Mouse (Mus musculus): ENCODE measurements around the gene Znrd1.

Znrd1 gene

DNA sequence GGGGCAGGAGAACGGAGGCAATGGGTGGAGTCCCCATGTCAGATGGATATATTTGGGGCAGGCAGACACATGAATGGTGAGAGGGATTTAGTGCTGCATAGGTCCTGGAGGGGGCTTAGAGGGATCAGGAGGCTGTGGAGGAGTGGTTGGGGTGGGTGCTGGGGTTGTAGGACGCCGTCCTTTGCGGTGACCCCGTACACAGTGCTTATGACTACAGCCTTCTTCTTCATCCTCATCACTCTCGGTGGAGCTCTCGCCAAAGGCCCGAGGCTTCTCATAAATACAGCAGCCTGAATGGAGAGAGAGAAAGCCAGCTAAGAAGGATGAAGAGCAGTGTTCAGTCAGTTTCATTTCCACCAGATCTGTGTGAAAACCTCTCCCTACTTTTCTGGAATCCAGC is 9.1 kb downstream of the Znrd1 start:
- DNase-seq (ENCODE audit: low read depth, low spot score) = no peak
- H3K36me3 ChIP-seq (ENCODE audit: control insufficient read depth, insufficient read depth, low read length, poor library complexity, severe bottlenecking) = no peaks in the 10 kb centered on the region; the same call in 1 of the 2 replicates
- H3K27me3 ChIP-seq (ENCODE audit: control insufficient read depth, insufficient read depth, low read length, poor library complexity, severe bottlenecking) = no peaks in the 10 kb centered on the region

DNA sequence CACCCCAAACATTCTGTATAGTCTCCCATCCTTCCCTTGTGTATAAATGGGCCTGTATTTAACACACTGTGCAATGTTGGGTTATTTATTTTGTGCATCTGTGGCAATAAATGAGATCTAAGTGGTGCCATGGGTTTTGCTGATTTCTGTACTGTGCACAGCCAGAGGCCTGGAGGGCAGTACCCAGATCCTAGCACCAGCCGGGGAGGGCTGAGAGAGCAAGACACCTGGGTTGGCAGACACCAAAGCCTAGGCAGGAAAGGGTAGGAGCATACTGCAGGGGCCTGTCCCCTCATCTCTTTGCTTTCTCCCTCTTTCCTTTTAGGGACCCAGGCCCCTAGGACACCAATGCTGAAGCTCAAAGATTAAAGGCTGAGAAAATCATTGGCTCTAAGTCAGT is 10.1 kb downstream of the Znrd1 start:
- Histone ChIP-seq H3K27me3 (ENCODE audit: control insufficient read depth, insufficient read depth, low read length, poor library complexity, severe bottlenecking) (no peaks in the 10 kb centered on the region), H3K36me3 (ENCODE audit: control insufficient read depth, insufficient read depth, low read length, poor library complexity, severe bottlenecking) (no peaks in the 10 kb centered on the region; the same call in 1 of the 2 replicates)
- DNase-seq (ENCODE audit: low read depth, low spot score) = no peak

DNA sequence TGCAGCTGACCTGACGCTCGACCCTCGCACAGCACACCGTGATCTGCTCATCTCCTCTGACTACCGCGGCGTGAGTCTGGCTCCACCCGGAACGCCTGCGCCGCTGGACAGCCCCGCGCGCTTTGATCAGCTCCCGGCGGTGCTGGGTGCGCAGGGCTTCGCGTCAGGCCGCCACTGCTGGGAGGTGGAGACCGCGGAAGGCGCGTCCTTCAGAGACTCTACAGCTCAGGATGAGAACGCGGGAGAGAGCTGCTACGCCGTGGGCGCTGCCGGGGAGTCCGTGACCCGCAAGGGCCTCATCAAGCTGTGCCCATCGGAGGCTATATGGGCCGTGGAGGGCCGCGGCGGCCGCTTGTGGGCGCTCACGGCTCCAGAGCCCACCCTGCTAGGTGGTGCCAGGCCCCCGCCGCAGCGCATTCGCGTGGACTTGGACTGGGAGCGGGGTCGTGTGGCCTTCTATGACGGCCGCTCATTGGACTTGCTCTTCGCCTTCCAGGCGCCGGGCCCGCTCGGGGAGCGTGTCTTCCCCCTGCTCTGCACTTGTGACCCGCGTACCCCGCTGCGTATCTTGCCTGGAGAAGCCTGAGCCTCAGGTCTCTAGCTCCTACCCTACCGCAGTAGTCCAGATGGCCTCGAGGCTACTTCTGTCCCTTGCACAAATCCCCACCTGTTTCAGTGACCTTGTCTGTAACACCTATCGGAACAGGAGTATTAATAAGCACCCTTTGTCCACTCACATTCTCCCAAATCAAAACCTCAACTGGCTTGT is 11.1 kb downstream of the Znrd1 start:
- DNase-seq (ENCODE audit: low read depth, low spot score) = peak; percentile 38
- no peaks in the 10 kb centered on the region for H3K27me3 ChIP-seq (ENCODE audit: control insufficient read depth, insufficient read depth, low read length, poor library complexity, severe bottlenecking)
- no peaks in the 10 kb centered on the region; the same call in 1 of the 2 replicates for H3K36me3 ChIP-seq (ENCODE audit: control insufficient read depth, insufficient read depth, low read length, poor library complexity, severe bottlenecking)

DNA sequence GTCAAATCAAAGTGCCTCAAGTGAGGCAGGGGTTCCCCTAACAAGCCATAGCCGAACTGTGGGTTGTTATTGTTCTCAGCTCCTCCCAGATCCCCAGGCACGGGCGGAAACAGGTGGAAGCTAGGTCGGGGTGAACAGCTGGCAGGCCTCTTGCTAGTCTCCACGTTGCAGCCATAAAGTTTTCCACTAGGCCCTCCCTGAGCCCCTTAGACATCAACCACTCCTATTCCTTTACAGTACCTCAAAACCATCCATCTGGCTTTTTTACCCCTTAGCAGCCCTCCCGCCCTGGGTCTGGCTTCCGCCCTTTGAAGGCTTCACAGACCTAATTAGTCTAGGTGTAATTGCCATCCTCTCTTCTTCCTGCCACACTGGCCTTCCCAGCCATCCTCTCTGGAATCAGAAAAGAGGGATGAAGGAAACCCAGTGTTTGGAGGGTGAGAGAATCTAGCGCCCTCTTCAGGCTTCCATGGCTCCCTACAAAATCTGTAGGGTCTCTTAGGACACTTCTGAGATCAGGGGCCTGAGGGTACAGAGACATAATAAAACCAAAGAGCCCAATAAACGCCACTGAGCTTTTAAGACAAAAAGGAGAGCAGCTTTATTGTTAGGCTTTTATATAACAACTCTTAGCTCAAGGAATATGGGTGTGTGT is 14.1 kb downstream of the Znrd1 start:
- Histone ChIP-seq H3K27me3 (ENCODE audit: control insufficient read depth, insufficient read depth, low read length, poor library complexity, severe bottlenecking) (no peaks in the 10 kb centered on the region), H3K36me3 (ENCODE audit: control insufficient read depth, insufficient read depth, low read length, poor library complexity, severe bottlenecking) (no peaks in the 10 kb centered on the region; the same call in 1 of the 2 replicates)
- peak; percentile 23 for DNase-seq (ENCODE audit: low read depth, low spot score)

DNA sequence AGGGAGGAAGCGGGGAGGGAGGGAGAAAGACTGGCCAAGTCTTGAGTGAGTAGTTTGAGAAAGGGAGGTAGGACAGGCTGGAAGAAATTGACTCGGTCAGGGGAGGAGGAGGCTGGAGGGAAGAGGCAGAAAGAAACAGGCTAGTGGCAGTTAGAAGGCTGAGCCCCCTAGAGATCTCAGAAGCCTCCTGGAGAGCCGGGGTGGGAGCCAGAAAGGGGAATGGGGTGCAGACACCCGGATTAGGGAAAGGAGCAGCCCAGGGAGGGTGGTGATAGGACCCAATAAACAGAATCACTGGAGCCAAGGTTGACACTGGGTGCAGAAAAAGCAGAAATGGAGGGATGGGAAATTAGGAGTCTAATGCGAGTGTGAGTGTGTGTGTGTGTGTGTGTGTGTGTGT is 14.7 kb downstream of the Znrd1 start:
- DNase-seq (ENCODE audit: low read depth, low spot score) = no peak
- Histone ChIP-seq H3K36me3 (ENCODE audit: control insufficient read depth, insufficient read depth, low read length, poor library complexity, severe bottlenecking) (no peaks in the 10 kb centered on the region), H3K27me3 (ENCODE audit: control insufficient read depth, insufficient read depth, low read length, poor library complexity, severe bottlenecking) (no peaks in the 10 kb centered on the region)

DNA sequence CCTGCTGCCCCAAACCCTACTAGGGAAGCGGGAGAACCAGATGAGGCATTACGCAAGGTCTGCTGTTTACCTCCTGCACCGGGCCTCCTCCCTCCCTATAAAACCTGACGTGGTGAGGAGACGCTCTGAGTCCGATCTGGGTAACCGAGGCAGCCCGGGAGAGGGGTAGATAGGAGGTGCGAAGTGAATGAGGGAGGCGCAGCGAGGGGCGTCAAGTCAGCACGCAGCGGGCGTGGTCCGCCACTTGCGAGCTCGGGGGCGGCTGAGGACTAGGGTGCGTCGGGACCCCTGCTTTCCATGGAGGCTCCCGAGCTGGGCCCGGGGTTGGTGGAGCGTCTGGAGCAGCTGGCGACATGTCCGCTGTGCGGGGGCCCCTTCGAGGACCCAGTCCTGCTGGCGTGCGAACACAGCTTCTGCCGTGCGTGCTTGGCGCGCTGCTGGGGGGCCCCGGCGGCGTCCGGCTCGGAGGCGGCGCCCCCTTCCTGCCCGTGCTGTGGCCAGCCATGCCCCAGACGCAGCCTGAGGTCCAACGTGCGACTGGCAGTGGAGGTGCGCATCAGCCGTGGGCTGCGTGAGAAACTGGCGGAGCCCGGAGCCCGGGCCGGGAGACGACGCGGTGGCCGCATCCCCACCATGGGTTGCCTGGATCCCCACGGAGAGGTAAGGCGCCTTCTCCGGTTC is 15.4 kb downstream of the Znrd1 start, which contains the start of gene Rnf39:
Gene Rnf39, plus strand, starts transcription at position 128 of the 681 bp plus-strand sequence.
- no peaks in the 10 kb centered on the region for H3K27me3 ChIP-seq (ENCODE audit: control insufficient read depth, insufficient read depth, low read length, poor library complexity, severe bottlenecking)
- no peak for DNase-seq (ENCODE audit: low read depth, low spot score)
- no peaks in the 10 kb centered on the region for H3K36me3 ChIP-seq (ENCODE audit: control insufficient read depth, insufficient read depth, low read length, poor library complexity, severe bottlenecking)

DNA sequence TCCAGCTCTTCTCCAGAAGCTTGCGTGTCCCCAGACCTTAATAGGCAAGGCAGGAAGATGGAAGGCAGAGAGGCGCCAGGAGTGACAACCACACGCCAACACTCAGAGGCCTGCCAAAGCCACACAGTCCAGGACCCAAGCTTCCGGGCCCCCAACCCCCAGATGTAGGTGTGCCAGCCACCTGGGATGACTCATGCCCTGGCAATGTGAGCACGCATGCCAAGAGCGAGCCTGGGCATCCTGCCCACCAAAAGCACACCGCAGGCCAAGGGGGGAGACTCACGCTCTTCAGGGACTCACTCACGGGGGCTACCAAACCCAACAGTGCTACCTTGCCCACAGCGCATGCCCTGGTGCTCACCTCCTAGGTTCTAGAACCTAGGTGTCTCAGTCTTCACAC is 16.0 kb downstream of the Znrd1 start:
- no peaks in the 10 kb centered on the region for H3K27me3 ChIP-seq (ENCODE audit: control insufficient read depth, insufficient read depth, low read length, poor library complexity, severe bottlenecking)
- no peaks in the 10 kb centered on the region for H3K36me3 ChIP-seq (ENCODE audit: control insufficient read depth, insufficient read depth, low read length, poor library complexity, severe bottlenecking)
- DNase-seq (ENCODE audit: low read depth, low spot score) = no peak

DNA sequence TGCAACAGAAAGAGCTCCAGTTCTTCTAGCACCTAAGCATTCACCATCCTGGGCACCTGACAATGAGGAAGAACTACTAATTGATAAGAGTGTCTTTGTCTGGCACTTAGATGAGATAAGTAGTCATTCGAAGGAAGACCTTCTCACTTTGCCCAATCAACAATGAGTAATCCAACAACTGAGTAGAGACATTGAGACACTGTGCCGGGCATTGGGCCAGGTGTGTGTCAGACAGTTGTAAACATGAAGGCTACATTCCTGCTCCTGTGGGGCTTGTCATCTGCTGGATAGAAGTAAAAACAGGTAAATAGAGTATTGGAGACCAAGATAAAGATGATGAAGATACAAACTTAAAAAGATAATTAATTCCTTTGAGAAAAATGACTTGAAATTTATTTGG is 20.3 kb downstream of the Znrd1 start:
- H3K27me3 ChIP-seq (ENCODE audit: control insufficient read depth, insufficient read depth, low read length, poor library complexity, severe bottlenecking) = no peaks in the 10 kb centered on the region
- no peaks in the 10 kb centered on the region for H3K36me3 ChIP-seq (ENCODE audit: control insufficient read depth, insufficient read depth, low read length, poor library complexity, severe bottlenecking)
- DNase-seq (ENCODE audit: low read depth, low spot score) = no peak

DNA sequence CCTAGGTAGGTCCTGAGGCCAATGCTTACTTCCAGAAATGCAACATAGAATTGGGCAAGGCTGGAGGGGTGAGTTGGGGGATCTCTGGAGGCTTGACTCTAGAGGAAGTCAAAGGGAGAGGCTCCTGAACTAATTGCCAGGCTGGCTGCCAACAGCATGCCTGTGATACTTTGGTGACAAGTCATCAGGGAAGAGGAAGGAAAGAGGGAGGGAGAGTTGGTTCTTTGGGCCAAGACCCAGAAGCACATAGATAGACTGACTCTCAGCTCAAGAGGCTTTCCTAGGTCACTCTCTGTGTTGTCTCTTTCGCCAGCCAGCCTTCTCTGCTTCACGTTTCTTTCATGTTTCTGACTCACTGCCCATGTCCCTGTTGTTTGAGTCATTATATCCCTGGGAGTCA is 26.6 kb downstream of the Znrd1 start:
- DNase-seq (ENCODE audit: low read depth, low spot score) = no peak
- no peaks in the 10 kb centered on the region for H3K36me3 ChIP-seq (ENCODE audit: control insufficient read depth, insufficient read depth, low read length, poor library complexity, severe bottlenecking)
- H3K27me3 ChIP-seq (ENCODE audit: control insufficient read depth, insufficient read depth, low read length, poor library complexity, severe bottlenecking) = no peaks in the 10 kb centered on the region

DNA sequence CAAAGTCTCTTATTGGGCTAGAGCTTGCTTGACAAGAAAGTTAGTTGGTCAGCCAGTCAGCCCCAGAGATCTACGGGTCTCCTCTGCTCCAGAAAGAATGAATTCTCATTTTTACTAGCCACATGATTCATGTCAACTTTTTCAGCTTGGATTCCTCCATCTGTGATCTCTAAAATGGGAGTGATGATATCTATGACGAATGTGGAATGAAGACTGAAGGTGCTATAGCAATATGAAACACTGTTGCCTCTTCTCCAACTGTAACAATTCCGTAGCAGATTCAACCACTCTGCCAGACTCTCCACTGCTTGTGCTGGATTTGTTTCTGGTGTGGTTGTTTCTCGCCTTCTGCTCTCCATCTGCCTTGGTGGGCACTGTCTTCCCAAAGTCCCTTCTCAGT is 27.2 kb downstream of the Znrd1 start:
- no peak for DNase-seq (ENCODE audit: low read depth, low spot score)
- no peaks in the 10 kb centered on the region for H3K27me3 ChIP-seq (ENCODE audit: control insufficient read depth, insufficient read depth, low read length, poor library complexity, severe bottlenecking)
- no peaks in the 10 kb centered on the region for H3K36me3 ChIP-seq (ENCODE audit: control insufficient read depth, insufficient read depth, low read length, poor library complexity, severe bottlenecking)

DNA sequence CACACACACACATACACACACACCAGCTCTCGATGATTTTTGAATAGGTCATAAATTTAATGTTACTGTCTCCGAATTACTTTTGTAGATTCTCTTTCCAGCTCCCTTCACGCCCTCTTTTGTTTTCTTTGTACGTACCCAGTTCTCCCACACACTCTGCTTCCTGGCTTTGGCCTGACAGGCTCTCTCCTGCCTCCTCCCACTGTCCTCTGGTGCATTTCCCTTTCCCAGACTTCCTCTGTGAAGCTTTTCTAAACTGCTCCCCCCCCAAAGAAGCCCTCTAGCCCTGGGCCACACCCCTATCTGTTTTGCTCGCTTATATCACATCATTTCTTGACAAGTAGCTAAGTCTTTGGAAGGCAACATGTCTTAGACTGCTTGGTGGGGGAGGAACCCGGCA is 28.1 kb downstream of the Znrd1 start:
- DNase-seq (ENCODE audit: low read depth, low spot score) = no peak
- no peaks in the 10 kb centered on the region for H3K36me3 ChIP-seq (ENCODE audit: control insufficient read depth, insufficient read depth, low read length, poor library complexity, severe bottlenecking)
- H3K27me3 ChIP-seq (ENCODE audit: control insufficient read depth, insufficient read depth, low read length, poor library complexity, severe bottlenecking) = no peaks in the 10 kb centered on the region

DNA sequence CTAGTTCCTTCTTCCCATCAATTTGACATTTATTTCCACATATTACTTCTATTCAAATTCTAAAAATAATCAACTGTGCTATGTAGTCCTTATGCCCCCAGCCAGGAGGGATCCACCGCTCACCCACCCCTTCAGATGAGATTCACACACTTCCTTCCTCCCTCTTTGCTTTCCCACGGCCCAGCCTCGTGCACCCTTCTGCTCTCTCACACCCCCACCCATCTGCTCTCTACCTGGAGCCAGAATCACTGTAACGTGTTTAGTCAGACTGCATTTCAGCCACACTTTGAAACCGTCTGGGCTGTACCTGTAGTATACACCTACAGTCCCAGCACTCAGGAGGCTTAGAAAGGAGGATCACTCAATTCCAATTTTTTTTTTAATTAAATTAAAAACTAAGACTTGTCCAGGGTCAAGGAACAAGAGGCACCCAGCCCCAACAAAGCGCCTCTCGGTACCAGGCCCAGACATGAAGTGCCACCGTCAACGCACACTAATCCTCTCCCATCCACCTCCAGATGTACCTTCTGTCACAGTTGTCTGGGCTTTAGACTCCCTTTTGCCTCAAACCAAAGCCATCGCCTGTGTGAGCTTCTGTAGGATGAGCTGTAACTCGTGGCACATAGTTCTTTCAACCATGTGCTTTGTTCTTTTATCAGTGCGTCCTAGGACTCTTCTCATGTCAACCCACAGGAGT is 29.0 kb downstream of the Znrd1 start:
- Histone ChIP-seq H3K36me3 (ENCODE audit: control insufficient read depth, insufficient read depth, low read length, poor library complexity, severe bottlenecking) (no peaks in the 10 kb centered on the region), H3K27me3 (ENCODE audit: control insufficient read depth, insufficient read depth, low read length, poor library complexity, severe bottlenecking) (no peaks in the 10 kb centered on the region)
- DNase-seq (ENCODE audit: low read depth, low spot score) = no peak

DNA sequence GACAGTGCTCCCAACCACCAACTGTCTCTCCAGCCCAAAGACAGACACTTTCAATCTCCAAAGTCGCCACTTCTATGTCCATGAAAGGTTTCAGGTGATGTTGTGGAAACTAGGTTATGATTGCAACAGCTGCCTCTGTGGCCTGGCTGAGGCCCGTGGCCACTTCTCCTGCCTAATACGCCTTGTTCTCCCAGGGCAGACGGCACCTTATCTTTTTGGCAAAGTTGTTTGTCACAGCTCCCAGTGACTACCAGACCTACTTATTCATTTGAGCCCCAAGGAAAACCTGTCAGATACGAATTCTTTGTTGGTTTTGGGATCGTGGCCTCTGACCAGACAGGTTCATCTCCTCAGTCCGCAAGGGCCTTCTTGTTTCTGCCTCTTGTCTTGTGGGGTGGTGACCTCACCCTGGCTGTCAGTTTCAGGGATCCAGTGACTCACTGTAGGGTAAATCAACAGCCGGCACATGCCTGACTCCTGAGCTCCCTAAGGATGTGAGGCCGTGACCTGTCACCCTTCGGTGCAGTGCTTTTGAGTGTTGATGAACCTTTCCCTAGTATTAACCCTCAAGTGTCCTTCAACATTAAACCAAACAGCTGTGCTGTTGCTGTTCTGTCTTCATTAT is 30.8 kb downstream of the Znrd1 start:
- H3K36me3 ChIP-seq (ENCODE audit: control insufficient read depth, insufficient read depth, low read length, poor library complexity, severe bottlenecking) = no peaks in the 10 kb centered on the region

DNA sequence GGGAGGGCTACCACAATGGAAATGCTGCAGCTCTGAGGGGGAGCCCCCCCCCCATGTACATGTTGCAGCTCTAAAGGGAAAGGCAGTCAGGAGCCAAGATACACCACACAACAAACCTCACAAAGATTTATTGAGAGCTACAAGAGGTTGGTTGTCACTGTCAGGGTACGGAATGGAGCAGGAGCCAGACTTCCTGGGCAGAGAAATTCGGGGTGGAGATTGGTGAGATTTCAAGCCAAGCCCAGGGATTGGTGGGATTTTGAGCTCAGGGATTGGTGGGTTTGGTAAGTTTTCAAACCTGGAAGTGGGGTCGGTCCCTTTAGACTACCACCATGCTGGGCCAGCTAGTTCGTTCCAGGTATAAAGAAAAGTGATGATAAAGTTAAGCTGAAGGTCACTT is 34.9 kb downstream of the Znrd1 start:
- Histone ChIP-seq H3K36me3 (ENCODE audit: control insufficient read depth, insufficient read depth, low read length, poor library complexity, severe bottlenecking) (no peaks in the 10 kb centered on the region), H3K27me3 (ENCODE audit: control insufficient read depth, insufficient read depth, low read length, poor library complexity, severe bottlenecking) (no peaks in the 10 kb centered on the region)
- DNase-seq (ENCODE audit: low read depth, low spot score) = no peak

More for the DNA sequence above, 30.8 kb downstream of the Znrd1 start:
- no peaks in the 10 kb centered on the region for H3K27me3 ChIP-seq (ENCODE audit: control insufficient read depth, insufficient read depth, low read length, poor library complexity, severe bottlenecking)
- no peak for DNase-seq (ENCODE audit: low read depth, low spot score)
